Mouse (Mus musculus): ENCODE measurements around the gene Tcam1. TPM values are rescaled to one million over a fixed set of nuclear protein-coding genes. Genes with fewer than 3 reads are reported as not detected.

Tcam1 gene
- polyA plus RNA-seq, 1 experiment from 2014 or later = 0.15 TPM

GRCm38 (mm10) chr11:106267311-106267852 lies 9.1 kb upstream of the Tcam1 start:
- WGBS = 85% methylated on average over 15 of the region's 15 CpGs
- no peak for DNase-seq (ENCODE audit: extremely low spot score, low spot score)
- H3K4me1 ChIP-seq = peaks cover 46% of the 10 kb centered on the region
- H3K4me3 ChIP-seq = no peak overlapping the region
- H3K27ac ChIP-seq = peak overlapping the region; percentile 68
- no peaks in the 10 kb centered on the region for H3K9me3 ChIP-seq
- H3K36me3 ChIP-seq (replicated peaks) = peaks cover 73% of the 10 kb centered on the region
- no peaks in the 10 kb centered on the region for H3K27me3 ChIP-seq (ENCODE audit: poor library complexity, severe bottlenecking)

GRCm38 (mm10) chr11:106267871-106268270 lies 8.6 kb upstream of the Tcam1 start:
- 91% methylated on average over 5 of the region's 5 CpGs for WGBS
- peaks cover 68% of the 10 kb centered on the region for H3K36me3 ChIP-seq (replicated peaks)

GRCm38 (mm10) chr11:106268326-106269059 lies 8.0 kb upstream of the Tcam1 start:
- peaks cover 52% of the 10 kb centered on the region for H3K4me1 ChIP-seq
- H3K9me3 ChIP-seq = no peaks in the 10 kb centered on the region
- peaks cover 61% of the 10 kb centered on the region for H3K36me3 ChIP-seq (replicated peaks)
- H3K4me3 ChIP-seq = no peak overlapping the region; the same call in 1 of the 2 replicates
- WGBS = 71% methylated on average over 8 of the region's 8 CpGs
- H3K27me3 ChIP-seq (ENCODE audit: poor library complexity, severe bottlenecking) = no peaks in the 10 kb centered on the region
- peak overlapping the region; percentile 68 for H3K27ac ChIP-seq
- DNase-seq (ENCODE audit: extremely low spot score, low spot score) = no peak

More at GRCm38 (mm10) chr11:106267871-106268270, 8.6 kb upstream of the Tcam1 start:
- Histone ChIP-seq H3K4me1 (peaks cover 46% of the 10 kb centered on the region), H3K4me3 (no peak overlapping the region; the same call in 1 of the 2 replicates), H3K27me3 (ENCODE audit: poor library complexity, severe bottlenecking) (no peaks in the 10 kb centered on the region), H3K27ac (peak overlapping the region; percentile 68), H3K9me3 (no peaks in the 10 kb centered on the region)
- no peak for DNase-seq (ENCODE audit: extremely low spot score, low spot score)

GRCm38 (mm10) chr11:106269060-106269431 lies 7.4 kb upstream of the Tcam1 start:
- peak overlapping the region; percentile 68 for H3K27ac ChIP-seq
- WGBS = 85% methylated on average over 3 of the region's 3 CpGs
- peaks cover 56% of the 10 kb centered on the region for H3K36me3 ChIP-seq (replicated peaks)
- H3K4me3 ChIP-seq = no peak overlapping the region; the same call in 1 of the 2 replicates
- DNase-seq (ENCODE audit: extremely low spot score, low spot score) = no peak
- no peaks in the 10 kb centered on the region for H3K9me3 ChIP-seq
- peaks cover 55% of the 10 kb centered on the region for H3K4me1 ChIP-seq
- H3K27me3 ChIP-seq (ENCODE audit: poor library complexity, severe bottlenecking) = no peaks in the 10 kb centered on the region

DNA sequence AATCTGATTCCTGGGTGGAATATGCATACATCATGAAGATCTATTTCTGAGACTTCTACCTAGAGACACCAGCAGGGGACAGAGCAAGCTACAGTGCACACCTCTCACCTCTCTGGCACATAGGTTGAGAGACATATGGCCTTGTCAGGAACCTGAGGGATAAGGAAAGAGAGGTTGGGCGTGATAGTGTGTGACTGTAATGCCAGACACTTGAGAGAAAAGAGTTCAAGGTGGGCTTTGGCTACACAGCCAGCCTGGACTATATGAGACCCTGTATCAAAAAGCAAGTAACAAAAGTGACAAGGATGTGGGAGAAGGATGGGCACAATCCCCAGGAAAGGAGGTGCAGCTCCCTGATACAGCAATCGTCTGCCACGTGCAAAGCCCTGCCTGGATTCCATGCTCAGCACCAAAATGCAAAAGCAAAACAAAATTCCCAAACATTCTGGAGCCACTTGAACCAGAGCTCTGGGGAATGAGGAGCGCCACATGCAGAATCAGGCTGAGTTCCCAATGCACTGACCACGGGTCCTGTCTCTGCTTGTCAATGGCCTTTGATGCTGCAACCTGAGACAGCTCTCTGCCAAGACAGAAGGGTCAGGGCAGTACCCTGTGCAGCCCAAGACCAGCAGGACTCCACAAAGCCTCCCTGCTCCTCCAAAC lies 5.2 kb upstream of the Tcam1 start:
- Histone ChIP-seq H3K27me3 (ENCODE audit: poor library complexity, severe bottlenecking) (no peaks in the 10 kb centered on the region), H3K36me3 (replicated peaks) (peaks cover 34% of the 10 kb centered on the region), H3K27ac (peak overlapping the region; percentile 98), H3K4me1 (peaks cover 66% of the 10 kb centered on the region), H3K4me3 (peak overlapping the region; percentile 98), H3K9me3 (no peaks in the 10 kb centered on the region)
- no peak for DNase-seq (ENCODE audit: extremely low spot score, low spot score)
- 57% methylated on average over 5 of the region's 5 CpGs for WGBS

- 3% methylated on average over 41 of the region's 41 CpGs for whole genome bisulfite sequencing
- Histone ChIP-seq H3K27ac (peak overlapping the region; percentile 98), H3K4me3 (peak overlapping the region; percentile 98), H3K36me3 (replicated peaks) (peaks cover 26% of the 10 kb centered on the region), H3K9me3 (no peaks in the 10 kb centered on the region), H3K4me1 (peaks cover 71% of the 10 kb centered on the region), H3K27me3 (ENCODE audit: poor library complexity, severe bottlenecking) (peaks cover 5% of the 10 kb centered on the region)
- no peak for DNase-seq (ENCODE audit: extremely low spot score, low spot score)
These were observed 4.5 kb upstream of the Tcam1 start for GRCm38 (mm10) chr11:106271794-106272643.

DNA sequence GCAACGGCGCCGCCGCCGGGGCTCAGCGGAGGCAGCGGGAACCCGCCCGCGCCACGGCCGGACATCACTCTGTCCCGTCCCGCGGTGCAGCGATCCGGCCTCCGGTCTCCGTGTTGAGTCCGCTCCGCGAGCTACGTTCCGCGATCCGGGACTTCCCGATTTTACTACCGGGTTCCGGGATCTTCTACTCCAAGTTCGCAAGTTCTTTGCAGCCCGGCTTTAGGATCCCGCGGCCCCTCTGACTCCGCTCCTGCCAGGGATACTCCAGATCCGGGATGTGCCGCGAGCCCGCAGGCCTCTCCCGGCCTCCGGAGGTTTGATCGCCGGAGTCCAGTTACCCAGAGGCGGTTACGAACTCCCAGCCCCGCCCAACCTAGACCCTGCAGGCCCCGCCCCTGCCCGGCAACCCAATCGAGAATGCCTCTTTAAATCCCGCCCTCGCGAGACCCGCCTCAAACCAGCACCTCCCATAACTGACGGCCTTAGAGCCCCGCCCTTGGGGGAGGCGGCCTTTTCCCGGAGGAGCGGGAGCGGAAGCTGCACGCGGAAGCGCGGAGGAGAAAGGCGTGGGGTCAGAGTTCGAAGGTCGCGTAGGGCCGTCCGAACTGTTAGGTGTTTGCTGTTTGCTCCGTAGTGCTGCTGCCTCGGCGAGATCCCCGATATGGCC lies 3.7 kb upstream of the Tcam1 start, which contains the start of gene Smarcd2:
Gene Smarcd2, minus strand, starts transcription at position 329 of the 667 bp plus-strand sequence.
- H3K27ac ChIP-seq = peak within 1 kb of the TSS; percentile 98
- DNase-seq (ENCODE audit: extremely low spot score, low spot score) = peak; percentile 100
- under 1% methylated on average over 72 of the region's 72 CpGs for WGBS
- peaks cover 13% of the 10 kb centered on the region for H3K27me3 ChIP-seq (ENCODE audit: poor library complexity, severe bottlenecking)
- no peaks in the 10 kb centered on the region for H3K9me3 ChIP-seq
- peaks cover 65% of the 10 kb centered on the region for H3K4me1 ChIP-seq
- peaks cover 19% of the 10 kb centered on the region for H3K36me3 ChIP-seq (replicated peaks)
- H3K4me3 ChIP-seq = peak within 1 kb of the TSS; percentile 98

DNA sequence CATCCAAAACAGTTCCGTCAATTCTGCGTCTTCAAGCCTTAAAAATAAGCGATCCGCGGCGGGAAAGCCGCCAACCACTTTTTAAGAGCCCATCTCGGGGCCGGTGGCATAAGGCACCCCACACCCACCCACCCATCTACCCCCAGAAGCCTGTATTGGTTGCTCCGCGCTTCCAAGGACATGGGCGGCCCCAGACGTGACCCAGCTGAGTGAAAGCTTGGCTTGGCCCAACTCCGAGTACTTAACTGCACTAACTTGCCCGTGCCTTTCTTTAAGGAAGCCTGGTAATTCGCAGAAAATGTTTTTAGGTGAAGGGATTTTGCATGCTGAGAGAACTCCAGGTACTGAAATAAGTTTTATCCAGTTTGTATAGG lies 3.2 kb upstream of the Tcam1 start:
- peaks cover 13% of the 10 kb centered on the region for H3K36me3 ChIP-seq (replicated peaks)
- H3K27ac ChIP-seq = peak overlapping the region; percentile 98
- no peaks in the 10 kb centered on the region for H3K9me3 ChIP-seq
- H3K4me1 ChIP-seq = peaks cover 60% of the 10 kb centered on the region
- peaks cover 18% of the 10 kb centered on the region for H3K27me3 ChIP-seq (ENCODE audit: poor library complexity, severe bottlenecking)
- no peak for DNase-seq (ENCODE audit: extremely low spot score, low spot score)
- 19% methylated on average over 16 of the region's 16 CpGs for WGBS
- H3K4me3 ChIP-seq = peak overlapping the region; percentile 98

- Histone ChIP-seq H3K4me1 (peaks cover 54% of the 10 kb centered on the region), H3K9me3 (no peaks in the 10 kb centered on the region), H3K27ac (peak overlapping the region; percentile 98; the same call in 1 of the 2 replicates), H3K36me3 (replicated peaks) (peaks cover 8% of the 10 kb centered on the region), H3K27me3 (ENCODE audit: poor library complexity, severe bottlenecking) (peaks cover 19% of the 10 kb centered on the region), H3K4me3 (peak overlapping the region; percentile 98)
- 94% methylated on average over 6 of the region's 6 CpGs for whole genome bisulfite sequencing
- DNase-seq (ENCODE audit: extremely low spot score, low spot score) = no peak
These were observed 2.7 kb upstream of the Tcam1 start for GRCm38 (mm10) chr11:106273811-106274210.

DNA sequence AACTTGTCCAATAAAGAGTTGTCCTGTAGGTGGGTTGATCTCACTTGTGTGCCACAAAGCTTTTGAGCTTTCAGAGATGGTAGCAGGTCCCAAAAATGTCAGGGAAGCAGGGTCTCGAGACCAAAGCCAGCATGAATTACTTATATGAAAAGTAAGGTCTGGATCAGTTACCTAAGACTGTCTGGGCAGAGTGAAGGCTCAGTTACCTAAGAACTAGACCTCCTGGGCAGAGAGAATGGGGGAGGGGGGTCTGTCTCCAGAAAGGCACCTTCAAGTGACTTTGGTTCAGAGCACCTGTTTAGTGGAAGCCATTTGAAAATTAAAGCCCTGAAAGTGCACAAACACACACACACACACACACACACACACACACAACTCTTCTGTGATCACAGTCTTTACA lies 2.1 kb upstream of the Tcam1 start:
- H3K36me3 ChIP-seq (replicated peaks) = peaks cover 3% of the 10 kb centered on the region
- DNase-seq (ENCODE audit: extremely low spot score, low spot score) = no peak
- no peak overlapping the region for H3K4me3 ChIP-seq
- H3K4me1 ChIP-seq = peaks cover 50% of the 10 kb centered on the region
- WGBS = 82% methylated on average over 1 of the region's 1 CpGs
- peaks cover 19% of the 10 kb centered on the region for H3K27me3 ChIP-seq (ENCODE audit: poor library complexity, severe bottlenecking)
- H3K9me3 ChIP-seq = no peaks in the 10 kb centered on the region
- H3K27ac ChIP-seq = no peak overlapping the region

- peaks cover 3% of the 10 kb centered on the region for H3K36me3 ChIP-seq (replicated peaks)
- H3K27me3 ChIP-seq (ENCODE audit: poor library complexity, severe bottlenecking) = peaks cover 19% of the 10 kb centered on the region
- peaks cover 49% of the 10 kb centered on the region for H3K4me1 ChIP-seq
- H3K9me3 ChIP-seq = no peaks in the 10 kb centered on the region
- H3K27ac ChIP-seq = no peak overlapping the region
- 91% methylated on average over 7 of the region's 7 CpGs for WGBS
- no peak overlapping the region for H3K4me3 ChIP-seq
- DNase-seq (ENCODE audit: extremely low spot score, low spot score) = no peak
These were observed 1.5 kb upstream of the Tcam1 start for GRCm38 (mm10) chr11:106274971-106275411.

GRCm38 (mm10) chr11:106282452-106282851 lies 6.0 kb downstream of the Tcam1 start:
- DNase-seq (ENCODE audit: extremely low spot score, low spot score) = no peak
- Histone ChIP-seq H3K27me3 (ENCODE audit: poor library complexity, severe bottlenecking) (peaks cover 9% of the 10 kb centered on the region), H3K27ac (no peak overlapping the region), H3K4me3 (no peak overlapping the region), H3K9me3 (no peaks in the 10 kb centered on the region), H3K36me3 (replicated peaks) (no peaks in the 10 kb centered on the region), H3K4me1 (no peaks in the 10 kb centered on the region; the same call in 1 of the 2 replicates)
- WGBS = 88% methylated on average over 6 of the region's 6 CpGs

All from forebrain, embryonic 10.5 days (tissue).